Mouse (Mus musculus) thymus, postnatal 4 days (tissue): Measurements from ENCODE around the gene Bmp2k.

Source experiments
- DNase-seq: peaks from one replicate; pipeline ENCODE4 v3.0.0; 2021

Bmp2k gene

GRCm38 (mm10) chr5:97110133-97110532 lies 112.6 kb downstream of the Bmp2k start:
- no peak for DNase-seq

GRCm38 (mm10) chr5:97110697-97111096 lies 113.2 kb downstream of the Bmp2k start:
- no peak for DNase-seq

GRCm38 (mm10) chr5:97111207-97111910 lies 113.9 kb downstream of the Bmp2k start, which contains the start of gene Paqr3:
Gene Paqr3, minus strand, starts transcription at chr5:97111596.
- DNase-seq = peak; percentile 96

GRCm38 (mm10) chr5:97124977-97125376 lies 127.5 kb downstream of the Bmp2k start:
- DNase-seq = no peak

GRCm38 (mm10) chr5:97125459-97125970 lies 128.0 kb downstream of the Bmp2k start:
- no peak for DNase-seq

- DNase-seq = peak; percentile 51
These were observed 128.5 kb downstream of the Bmp2k start for GRCm38 (mm10) chr5:97126005-97126404.

- no peak for DNase-seq
These were observed 129.8 kb downstream of the Bmp2k start for GRCm38 (mm10) chr5:97127284-97127683.

- peak; percentile 30 for DNase-seq
These were observed 131.0 kb downstream of the Bmp2k start for GRCm38 (mm10) chr5:97128242-97129226.

- no peak for DNase-seq
These were observed 132.1 kb downstream of the Bmp2k start for GRCm38 (mm10) chr5:97129589-97129988.

- DNase-seq = no peak
These were observed 137.8 kb downstream of the Bmp2k start for GRCm38 (mm10) chr5:97135331-97135730.
